Mouse (Mus musculus) heart, embryonic 14.5 days (tissue): Measurements from ENCODE around the gene Pdlim4. TPM values are rescaled to one million over a fixed set of nuclear protein-coding genes. Genes with fewer than 3 reads are reported as not detected.
"Not testable (repeated sequence)": the region's sequence is repeated elsewhere in the genome, so short reads cannot be mapped to it uniquely, and the experiment has no call there.

Experiments
- ATAC-seq: fragments of 200-750 bp; cut with Nextera tagmentation; 2 replicates; pipeline ENCODE4 v1.8.0; 2017; ENCODE audit warnings: low read depth, moderate TSS enrichment; ENCODE audit not compliant: insufficient number of reproducible peaks, insufficient read depth, low FRiP score
- H3K27ac ChIP-seq, 2 experiments: fragments of 200-500 bp in 1 of 2; fragments of 300-500 bp in 1 of 2; sonication (generic) in 1 of 2; replicated peaks in 1 of 2; 2 replicates each; pipeline ENCODE4 v1.5.1; 2012 to 2014; ENCODE audit warnings: low read depth in 2 of 2, low read length in 2 of 2, control low read depth in 1 of 2, mild to moderate bottlenecking in 1 of 2, mixed read lengths in 1 of 2; ENCODE audit not compliant: control insufficient read depth in 1 of 2, insufficient read depth in 1 of 2
- H3K27me3 ChIP-seq: fragments of 300-500 bp; sonication (generic); 2 replicates; pipeline ENCODE4 v1.6.1; 2014; ENCODE audit warnings: mild to moderate bottlenecking, low read length, control low read depth; ENCODE audit not compliant: control insufficient read depth, insufficient read depth
- H3K36me3 ChIP-seq: fragments of 300-500 bp; sonication (generic); 2 replicates; pipeline ENCODE4 v1.6.1; 2014; ENCODE audit warnings: mild to moderate bottlenecking, control low read depth, low read length, mixed read lengths; ENCODE audit not compliant: control insufficient read depth, insufficient read depth
- H3K4me1 ChIP-seq, 2 experiments: fragments of 200-500 bp in 1 of 2; fragments of 300-500 bp in 1 of 2; sonication (generic) in 1 of 2; 2 replicates each; pipeline ENCODE4 v1.6.1; 2012 to 2014; ENCODE audit warnings: low read length in 2 of 2, control low read depth in 1 of 2, mixed read lengths in 1 of 2; ENCODE audit not compliant: control insufficient read depth in 2 of 2, insufficient read depth in 2 of 2
- H3K4me2 ChIP-seq: fragments of 300-500 bp; sonication (generic); 2 replicates; pipeline ENCODE4 v1.6.1; 2014; ENCODE audit warnings: mild to moderate bottlenecking, low read length
- H3K4me3 ChIP-seq, 2 experiments: fragments of 200-500 bp in 1 of 2; fragments of 300-500 bp in 1 of 2; sonication (generic) in 1 of 2; 2 replicates each; pipeline ENCODE4 v1.5.1; 2012 to 2014; ENCODE audit warnings: low read length in 2 of 2, mild to moderate bottlenecking in 2 of 2, control low read depth in 1 of 2, low read depth in 1 of 2, moderate library complexity in 1 of 2; ENCODE audit not compliant: control insufficient read depth in 1 of 2, insufficient read depth in 1 of 2
- H3K9ac ChIP-seq: fragments of 300-500 bp; sonication (generic); 2 replicates; pipeline ENCODE4 v1.6.1; 2014; ENCODE audit warnings: mild to moderate bottlenecking, low read length
- H3K9me3 ChIP-seq: fragments of 300-500 bp; sonication (generic); 2 replicates; pipeline ENCODE4 v1.6.1; 2016; ENCODE audit warnings: low read length, control low read depth; ENCODE audit not compliant: control insufficient read depth
- WGBS: fragments of 180-500 bp; shearing (Covaris S2); extraction: QIAGEN DNeasy Blood & Tissue Kit; methylation state at CpG from one replicate; pipeline ENCODE4 v1.1.7; 2014; 5-methylcytosine and 5-hydroxymethylcytosine counted together
- polyA plus RNA-seq: library from polyadenylated mRNA; unstranded; fragments of >200 nt; fragmentation: Nextera tagmentation; extraction: Ambion mirVana; gene quantifications from 2 replicates; pipeline ENCODE4 v1.2.1, GENCODE M21; 2014

Pdlim4 gene
- polyA plus RNA-seq, 1 experiment from 2014 or later: 14.6 TPM

DNA sequence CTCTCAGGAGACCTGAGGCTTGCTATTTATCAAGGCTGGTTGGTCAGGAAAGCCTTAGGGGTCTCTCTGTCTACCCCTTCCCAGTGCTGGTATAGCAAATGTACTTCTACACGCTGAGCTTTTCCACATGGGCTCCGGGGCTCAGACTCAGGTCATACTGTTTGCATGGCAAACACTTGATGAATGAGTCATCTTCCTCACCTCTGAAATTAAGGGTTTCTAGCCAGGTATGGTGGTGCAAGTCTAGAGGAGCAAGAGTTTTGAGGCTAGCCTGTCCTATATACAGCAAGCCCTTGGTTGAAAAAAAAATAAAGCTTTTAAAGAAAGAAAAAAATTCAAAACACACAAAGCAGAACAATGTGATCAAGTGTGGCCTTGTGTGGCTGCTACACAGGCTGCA is 57.6 kb downstream of the Pdlim4 start:
- 82% methylated on average over 2 of the region's 2 CpGs for WGBS
- Histone ChIP-seq H3K9me3 (no peaks in the 10 kb centered on the region), H3K27ac (no peak overlapping the region), H3K36me3 (no peaks in the 10 kb centered on the region), H3K4me3 (no peak overlapping the region), H3K4me1 (no peaks in the 10 kb centered on the region), H3K9ac (no peak overlapping the region), H3K4me2 (no peak overlapping the region), H3K27me3 (no peaks in the 10 kb centered on the region)
- ATAC-seq: no peak

DNA sequence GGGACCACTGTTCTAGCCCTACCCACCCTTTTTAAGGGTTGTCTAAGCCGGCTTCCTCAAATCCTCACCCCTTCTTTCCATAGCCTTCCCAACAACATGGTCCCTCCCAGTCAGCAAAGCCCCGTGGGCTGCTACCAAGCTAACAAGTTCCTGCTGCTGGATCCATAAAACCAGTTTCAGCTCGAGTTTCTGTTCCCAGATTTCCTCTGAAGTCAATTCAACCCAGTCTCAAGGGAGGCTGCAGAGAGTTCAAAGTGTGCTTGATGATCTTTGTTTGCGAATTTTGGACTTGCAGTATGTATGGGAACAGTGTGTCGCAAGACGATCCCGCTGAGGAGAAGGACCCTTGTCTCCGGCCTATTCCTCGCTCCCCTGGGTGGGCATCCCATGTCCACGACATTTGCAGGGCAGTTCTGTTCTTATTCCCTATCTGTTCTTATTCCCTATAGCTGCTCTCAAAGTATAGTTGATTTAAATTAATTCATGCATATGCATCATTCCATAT is 60.3 kb downstream of the Pdlim4 start:
- H3K9me3 ChIP-seq: no peaks in the 10 kb centered on the region
- no peaks in the 10 kb centered on the region for H3K36me3 ChIP-seq
- 79% methylated on average over 10 of the region's 10 CpGs for WGBS
- no peaks in the 10 kb centered on the region for H3K27me3 ChIP-seq
- H3K9ac ChIP-seq: no peak overlapping the region
- no peak overlapping the region for H3K4me2 ChIP-seq
- H3K4me1 ChIP-seq: peaks cover 0 to 7% of the 10 kb centered on the region in 2 experiments; a peak in 1 of 4 replicates
- no peak for ATAC-seq
- H3K27ac ChIP-seq: no peak overlapping the region
- H3K4me3 ChIP-seq: no peak overlapping the region

DNA sequence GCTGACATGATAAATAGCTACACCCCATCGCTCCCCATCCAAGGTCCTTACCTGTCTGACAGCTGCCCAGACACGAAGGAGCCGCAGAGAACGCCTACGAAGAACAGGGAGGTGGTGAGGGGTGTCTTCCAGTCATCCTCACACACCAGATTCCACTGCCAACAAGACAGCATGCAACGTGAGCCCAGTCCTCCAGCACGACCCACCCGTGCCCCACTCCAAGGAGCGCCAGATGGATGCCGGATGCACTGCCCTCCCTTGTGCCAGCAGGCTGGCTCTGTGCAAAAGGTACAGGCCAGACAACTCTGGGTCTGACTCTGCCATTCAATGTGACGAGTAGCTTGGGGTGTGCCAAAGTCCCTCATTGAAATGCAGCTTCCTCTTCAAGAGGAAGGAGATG is 61.1 kb downstream of the Pdlim4 start:
- no peaks in the 10 kb centered on the region for H3K36me3 ChIP-seq
- no peak for ATAC-seq
- no peak overlapping the region for H3K27ac ChIP-seq
- H3K9ac ChIP-seq: no peak overlapping the region
- H3K27me3 ChIP-seq: no peaks in the 10 kb centered on the region
- H3K4me1 ChIP-seq: peaks cover 0 to 7% of the 10 kb centered on the region in 2 experiments; a peak in 1 of 4 replicates
- H3K9me3 ChIP-seq: no peaks in the 10 kb centered on the region
- no peak overlapping the region for H3K4me3 ChIP-seq
- 86% methylated on average over 11 of the region's 11 CpGs for WGBS
- H3K4me2 ChIP-seq: no peak overlapping the region

DNA sequence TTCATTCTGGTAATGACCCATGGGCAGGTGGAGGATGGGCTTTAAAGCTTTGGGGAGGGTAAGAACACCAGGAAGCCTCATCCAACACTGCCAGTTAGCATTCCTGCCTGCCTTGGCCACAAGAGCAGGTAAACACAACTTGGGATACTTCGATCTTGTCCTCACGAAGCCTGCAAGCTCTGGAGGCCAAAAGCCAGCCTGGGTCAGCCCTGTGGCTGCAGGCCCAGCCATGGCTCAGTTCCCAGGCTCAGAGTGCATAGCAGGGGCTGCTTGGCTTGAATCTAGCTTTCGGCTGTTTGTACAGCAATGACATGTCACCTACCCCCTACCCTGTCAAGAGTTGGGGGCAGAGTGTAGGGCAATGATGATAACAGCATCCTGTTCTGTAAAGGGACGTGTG is 61.9 kb downstream of the Pdlim4 start:
- Histone ChIP-seq H3K4me2 (no peak overlapping the region), H3K27me3 (no peaks in the 10 kb centered on the region), H3K4me3 (no peak overlapping the region), H3K27ac (no peak overlapping the region), H3K9me3 (no peaks in the 10 kb centered on the region), H3K9ac (no peak overlapping the region), H3K4me1 (peaks cover 0 to 7% of the 10 kb centered on the region in 2 experiments; a peak in 1 of 4 replicates), H3K36me3 (no peaks in the 10 kb centered on the region)
- ATAC-seq: no peak
- WGBS: 74% methylated on average over 4 of the region's 4 CpGs

DNA sequence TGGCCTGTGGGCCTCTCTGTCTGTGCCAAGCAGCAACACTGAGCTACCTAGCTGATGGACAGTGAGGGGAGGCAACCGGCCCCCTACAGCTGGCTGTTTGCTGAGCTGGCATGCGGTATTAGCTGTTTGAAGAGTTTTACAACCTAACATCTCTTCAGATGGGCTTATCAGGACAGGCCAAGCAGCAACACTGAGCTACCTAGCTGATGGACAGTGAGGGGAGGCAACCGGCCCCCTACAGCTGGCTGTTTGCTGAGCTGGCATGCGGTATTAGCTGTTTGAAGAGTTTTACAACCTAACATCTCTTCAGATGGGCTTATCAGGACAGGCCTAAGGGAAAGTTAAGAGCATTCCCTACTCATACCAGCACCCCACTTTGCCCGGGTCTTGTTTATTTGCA is 62.5 kb downstream of the Pdlim4 start:
- not testable (repeated sequence) for H3K4me3 ChIP-seq, H3K9ac ChIP-seq, H3K36me3 ChIP-seq, ATAC-seq, H3K27me3 ChIP-seq, H3K9me3 ChIP-seq, H3K4me1 ChIP-seq, H3K4me2 ChIP-seq, H3K27ac ChIP-seq
- 59% methylated on average over 5 of the region's 5 CpGs for WGBS

Other genes starting within 250 kb of the Pdlim4 start
- gene Gm12216, start 209.8 kb downstream of the Pdlim4 start, polyA plus RNA-seq: 0.30 and 1.0 TPM in 2 replicates
- 8.4 and 9.1 TPM in 2 replicates for gene Slc22a5, start 177.4 kb downstream of the Pdlim4 start, polyA plus RNA-seq
- gene Slc22a21, start 88.7 kb downstream of the Pdlim4 start, polyA plus RNA-seq: 2.6 and 2.9 TPM in 2 replicates
- 0.26 and 1.3 TPM in 2 replicates for gene Slc22a4, start 40.9 kb downstream of the Pdlim4 start, polyA plus RNA-seq
- gene P4ha2, start 31.1 kb upstream of the Pdlim4 start, polyA plus RNA-seq: 40.3 and 40.6 TPM in 2 replicates
- not detected in 2 replicates for gene Csf2, start 180.7 kb upstream of the Pdlim4 start, polyA plus RNA-seq
- gene Il3, start 198.3 kb upstream of the Pdlim4 start, polyA plus RNA-seq: not detected in 2 replicates
- gene Acsl6, start 234.8 kb upstream of the Pdlim4 start, polyA plus RNA-seq: 0.22 and 0.28 TPM in 2 replicates